Mouse (Mus musculus) forebrain, embryonic 16.5 days (tissue): ENCODE data around the gene Hpn. TPM values are rescaled to one million over a fixed set of nuclear protein-coding genes. Genes with fewer than 3 reads are reported as not detected.
A peak's percentile ranks its signal among the peaks of the same experiment; 100 is the strongest.

Source experiments
- ATAC-seq: fragments of 200-750 bp; cut with Nextera tagmentation; 2 replicates; pipeline ENCODE4 v1.8.0; 2017; ENCODE audit warnings: mild to moderate bottlenecking, moderate library complexity
- H3K27ac ChIP-seq: fragments of 300-500 bp; sonication (generic); 2 replicates; pipeline ENCODE4 v1.5.1; 2014; ENCODE audit warnings: low read length, control low read depth
- H3K27me3 ChIP-seq: fragments of 300-500 bp; sonication (generic); replicated peaks from 2 replicates; pipeline ENCODE4 v1.6.1; 2014; ENCODE audit warnings: low read length; ENCODE audit not compliant: control insufficient read depth, insufficient read depth
- H3K36me3 ChIP-seq: fragments of 300-500 bp; sonication (generic); 2 replicates; pipeline ENCODE4 v1.6.1; 2014; ENCODE audit not compliant: control insufficient read depth, insufficient read depth
- H3K4me1 ChIP-seq: fragments of 300-500 bp; sonication (generic); replicated peaks from 2 replicates; pipeline ENCODE4 v1.6.1; 2014; ENCODE audit warnings: low read length; ENCODE audit not compliant: control insufficient read depth, insufficient read depth
- H3K4me2 ChIP-seq: fragments of 300-500 bp; sonication (generic); 2 replicates; pipeline ENCODE4 v1.6.1; 2014; ENCODE audit warnings: mild to moderate bottlenecking, low read length, control low read depth
- H3K4me3 ChIP-seq: fragments of 300-500 bp; sonication (generic); replicated peaks from 2 replicates; pipeline ENCODE4 v1.5.1; 2014; ENCODE audit warnings: mild to moderate bottlenecking, low read length, control low read depth
- H3K9ac ChIP-seq: fragments of 300-500 bp; sonication (generic); replicated peaks from 2 replicates; pipeline ENCODE4 v1.6.1; 2014; ENCODE audit warnings: low read depth, low read length, control low read depth
- H3K9me3 ChIP-seq: fragments of 300-500 bp; sonication (generic); 2 replicates; pipeline ENCODE4 v1.6.1; 2016; ENCODE audit warnings: low read length; ENCODE audit not compliant: control insufficient read depth
- WGBS: fragments of 180-500 bp; shearing (Covaris S2); extraction: QIAGEN DNeasy Blood & Tissue Kit; methylation state at CpG from one replicate; pipeline ENCODE4 v1.1.7; 2014; 5-methylcytosine and 5-hydroxymethylcytosine counted together
- polyA plus RNA-seq: library from polyadenylated mRNA; unstranded; fragments of >200 nt; fragmentation: Nextera tagmentation; extraction: Ambion mirVana; gene quantifications from 2 replicates; pipeline ENCODE4 v1.2.1, GENCODE M21; 2015

Hpn gene
- polyA plus RNA-seq, 1 experiment from 2014 or later = not detected

DNA sequence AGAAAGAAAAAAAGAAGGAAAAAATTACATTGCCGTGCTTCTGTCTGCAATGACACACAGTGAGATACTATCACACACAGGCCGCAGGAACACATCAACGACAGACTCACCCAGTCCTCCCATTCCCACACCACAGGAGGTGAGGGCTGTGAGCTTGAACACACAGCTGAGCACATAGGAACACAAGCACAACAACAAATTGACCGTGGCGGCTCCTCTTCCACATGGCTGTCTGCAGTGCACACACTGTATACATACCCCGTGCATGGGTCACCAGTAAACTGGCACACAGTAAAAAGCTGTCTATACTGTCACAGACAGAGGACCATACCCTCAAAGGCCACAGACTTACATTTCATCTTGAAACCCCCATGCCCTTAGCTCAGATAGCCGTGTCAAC, 58.6 kb downstream of the Hpn start:
- H3K9me3 ChIP-seq = no peaks in the 10 kb centered on the region
- H3K27ac ChIP-seq = no peak overlapping the region
- peaks cover 21% of the 10 kb centered on the region for H3K27me3 ChIP-seq
- H3K9ac ChIP-seq = no peak overlapping the region
- no peak for ATAC-seq
- H3K4me2 ChIP-seq = no peak overlapping the region
- H3K4me3 ChIP-seq = no peak overlapping the region
- no peaks in the 10 kb centered on the region for H3K36me3 ChIP-seq
- 81% methylated on average over 7 of the region's 7 CpGs for WGBS
- peaks cover 15% of the 10 kb centered on the region for H3K4me1 ChIP-seq

DNA sequence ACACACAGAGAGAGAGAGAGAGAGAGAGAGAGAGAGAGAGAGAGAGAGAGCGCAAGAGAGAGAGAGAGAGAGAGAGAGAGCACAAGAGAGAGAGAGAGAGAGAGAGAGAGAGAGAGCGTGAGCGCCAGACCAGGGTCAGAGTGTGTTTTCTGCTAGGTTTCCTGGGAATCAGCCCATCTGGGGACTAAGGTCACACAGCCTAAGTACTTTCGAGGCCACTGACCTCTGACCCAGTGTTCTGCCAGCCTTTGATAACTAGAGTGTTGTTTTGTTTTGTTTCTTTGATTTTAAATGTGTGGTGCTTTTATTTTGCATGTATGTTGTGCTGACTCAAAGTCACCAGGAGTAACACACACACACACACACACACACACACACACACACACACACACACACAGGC, 59.2 kb downstream of the Hpn start:
- H3K9me3 ChIP-seq = no peaks in the 10 kb centered on the region
- no peak overlapping the region for H3K4me2 ChIP-seq
- no peak for ATAC-seq
- peaks cover 21% of the 10 kb centered on the region for H3K4me1 ChIP-seq
- WGBS = 31% methylated on average over 3 of the region's 4 CpGs
- no peak overlapping the region for H3K27ac ChIP-seq
- H3K27me3 ChIP-seq = peaks cover 26% of the 10 kb centered on the region
- no peak overlapping the region for H3K9ac ChIP-seq
- H3K4me3 ChIP-seq = no peak overlapping the region
- no peaks in the 10 kb centered on the region for H3K36me3 ChIP-seq

GRCm38 (mm10) chr7:31055354-31055824, 59.7 kb downstream of the Hpn start:
- Histone ChIP-seq H3K9me3 (no peaks in the 10 kb centered on the region), H3K9ac (0 out of 2 replicates have a peak overlapping the region, but pooled peaks have one; percentile 13), H3K27ac (no peak overlapping the region), H3K4me2 (no peak overlapping the region), H3K4me3 (no peak overlapping the region), H3K4me1 (peaks cover 26% of the 10 kb centered on the region), H3K36me3 (no peaks in the 10 kb centered on the region), H3K27me3 (peaks cover 28% of the 10 kb centered on the region)
- no peak for ATAC-seq
- 5% methylated on average over 10 of the region's 10 CpGs for whole genome bisulfite sequencing

DNA sequence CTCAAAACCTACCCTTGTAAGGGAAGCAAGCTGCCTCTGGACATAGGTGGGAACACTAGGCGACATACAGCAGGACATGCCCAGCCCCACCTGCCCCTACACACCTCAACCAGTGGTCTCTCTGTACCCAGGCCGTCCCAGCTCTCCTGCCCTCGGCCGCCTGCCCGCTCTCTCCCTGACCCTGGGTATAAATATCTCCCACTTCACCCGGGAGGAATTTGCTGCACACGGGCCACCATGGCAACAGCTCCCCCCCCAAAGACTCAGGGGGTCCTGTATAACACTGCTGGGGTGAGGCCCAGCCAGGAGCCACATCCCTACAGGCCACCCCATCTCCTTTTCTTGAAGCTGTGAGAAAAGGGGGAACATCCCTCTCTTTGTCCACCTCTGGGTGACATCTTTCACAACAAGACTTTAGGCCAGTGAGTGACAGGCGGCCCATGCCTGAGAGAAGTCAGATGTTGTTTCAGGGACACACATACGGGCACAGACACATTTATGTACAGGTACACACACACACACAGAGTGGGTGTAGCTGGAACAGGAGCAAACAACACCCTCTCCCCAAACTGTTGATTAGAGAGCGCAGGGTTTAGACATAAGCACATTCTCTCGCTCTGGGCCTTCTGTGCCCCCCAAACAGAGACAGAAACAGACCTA, 60.3 kb downstream of the Hpn start:
- Histone ChIP-seq H3K27ac (no peak overlapping the region), H3K4me3 (no peak overlapping the region), H3K4me2 (no peak overlapping the region), H3K9ac (no peak overlapping the region), H3K9me3 (no peaks in the 10 kb centered on the region), H3K36me3 (no peaks in the 10 kb centered on the region), H3K27me3 (peaks cover 28% of the 10 kb centered on the region), H3K4me1 (peaks cover 32% of the 10 kb centered on the region)
- no peak for ATAC-seq
- 42% methylated on average over 11 of the region's 11 CpGs for WGBS

- no peak overlapping the region for H3K27ac ChIP-seq
- peaks cover 37% of the 10 kb centered on the region for H3K4me1 ChIP-seq
- no peak for ATAC-seq
- 30% methylated on average over 10 of the region's 10 CpGs for WGBS
- no peak overlapping the region for H3K4me3 ChIP-seq
- H3K9ac ChIP-seq = no peak overlapping the region
- H3K36me3 ChIP-seq = no peaks in the 10 kb centered on the region
- no peaks in the 10 kb centered on the region for H3K9me3 ChIP-seq
- peaks cover 30% of the 10 kb centered on the region for H3K27me3 ChIP-seq
- H3K4me2 ChIP-seq = no peak overlapping the region
These were observed 61.1 kb downstream of the Hpn start for GRCm38 (mm10) chr7:31053882-31054447.

GRCm38 (mm10) chr7:31052636-31053434, 62.3 kb downstream of the Hpn start:
- H3K4me1 ChIP-seq = peaks cover 37% of the 10 kb centered on the region
- peak overlapping the region; percentile 38 for H3K4me2 ChIP-seq
- peak; percentile 5; the same call in 1 of the 2 replicates for ATAC-seq
- H3K27ac ChIP-seq = no peak overlapping the region
- peak overlapping the region; percentile 22; the same call in 1 of the 2 replicates for H3K9ac ChIP-seq
- peaks cover 30% of the 10 kb centered on the region for H3K27me3 ChIP-seq
- peak overlapping the region; percentile 27 for H3K4me3 ChIP-seq
- under 1% methylated on average over 34 of the region's 34 CpGs for WGBS
- no peaks in the 10 kb centered on the region for H3K36me3 ChIP-seq
- H3K9me3 ChIP-seq = no peaks in the 10 kb centered on the region

GRCm38 (mm10) chr7:31052251-31052635, 62.8 kb downstream of the Hpn start:
- H3K9ac ChIP-seq = peak overlapping the region; percentile 22; the same call in 1 of the 2 replicates
- 1% methylated on average over 22 of the region's 22 CpGs for WGBS

GRCm38 (mm10) chr7:31051321-31052021, 63.6 kb downstream of the Hpn start, which contains the start of gene Fxyd7:
Fxyd7 (minus strand) TSS chr7:31051467.
- no peaks in the 10 kb centered on the region for H3K36me3 ChIP-seq
- H3K27ac ChIP-seq = no peak within 1 kb of the TSS
- H3K27me3 ChIP-seq = peaks cover 30% of the 10 kb centered on the region
- peak within 1 kb of the TSS; percentile 58 for H3K4me2 ChIP-seq
- ATAC-seq = peak; percentile 22; the same call in 1 of the 2 replicates
- H3K4me1 ChIP-seq = peaks cover 37% of the 10 kb centered on the region
- under 1% methylated on average over 26 of the region's 28 CpGs for WGBS
- peak within 1 kb of the TSS; percentile 38 for H3K4me3 ChIP-seq
- H3K9me3 ChIP-seq = no peaks in the 10 kb centered on the region
- peak within 1 kb of the TSS; percentile 37 for H3K9ac ChIP-seq

More at GRCm38 (mm10) chr7:31052251-31052635, 62.8 kb downstream of the Hpn start:
- H3K27ac ChIP-seq = no peak overlapping the region
- peaks cover 37% of the 10 kb centered on the region for H3K4me1 ChIP-seq
- peak overlapping the region; percentile 27 for H3K4me3 ChIP-seq
- 0 out of 2 replicates have a peak, but pooled peaks have one; percentile 4 for ATAC-seq
- peak overlapping the region; percentile 38 for H3K4me2 ChIP-seq
- H3K27me3 ChIP-seq = peaks cover 30% of the 10 kb centered on the region
- no peaks in the 10 kb centered on the region for H3K9me3 ChIP-seq
- H3K36me3 ChIP-seq = no peaks in the 10 kb centered on the region
